Mouse (Mus musculus) frontal cortex, adult 2 months (tissue): ENCODE data around the gene Bex1. TPM values are rescaled to one million over a fixed set of nuclear protein-coding genes. Genes with fewer than 3 reads are reported as not detected.
"Not testable (repeated sequence)": the region's sequence is repeated elsewhere in the genome, so short reads cannot be mapped to it uniquely, and the experiment has no call there.

Experiments used
- DNase-seq, 2 experiments: peaks; one replicate each; pipeline ENCODE4 v3.0.0; 2022; ENCODE audit warnings: low spot score in 1 of 2; ENCODE audit errors: extremely low spot score in 1 of 2
- polyA plus RNA-seq: library from polyadenylated mRNA; depleted of rRNA; stranded (reverse); fragments of >200 nt; gene quantifications from 2 replicates; pipeline ENCODE4 v1.2.3, GENCODE M21; 2012; rRNA removed

Gene Bex1
- polyA plus RNA-seq, result 132 and 148 TPM in 2 replicates

GRCm38 (mm10) chrX:136214729-136215677, at the start of gene Bex1, which contains the start of gene Tceal7:
Gene Bex1, minus strand, starts transcription at chrX:136215513.
Gene Tceal7, plus strand, starts transcription at chrX:136214779.
- not testable (repeated sequence) for DNase-seq

- DNase-seq, result no peak
Measured at GRCm38 (mm10) chrX:136252023-136252729, 36.9 kb upstream of the Bex1 start.

GRCm38 (mm10) chrX:136249671-136250070, 34.4 kb upstream of the Bex1 start:
- no peak for DNase-seq

GRCm38 (mm10) chrX:136248811-136249210, 33.5 kb upstream of the Bex1 start:
- DNase-seq, result no peak

GRCm38 (mm10) chrX:136245521-136246071, 30.3 kb upstream of the Bex1 start:
- no peak for DNase-seq

- peak; percentile 40 to 74 for DNase-seq
Measured at GRCm38 (mm10) chrX:136244574-136245229, 29.4 kb upstream of the Bex1 start, which contains the start of gene Tceal9. Gene Tceal9, plus strand, starts transcription at chrX:136245079.

GRCm38 (mm10) chrX:136243181-136243580, 27.9 kb upstream of the Bex1 start:
- no peak for DNase-seq

GRCm38 (mm10) chrX:136238118-136238517, 22.8 kb upstream of the Bex1 start:
- peak in 1 of 2 experiments; percentile 69 for DNase-seq

- DNase-seq, result no peak
Measured at GRCm38 (mm10) chrX:136227768-136228167, 12.5 kb upstream of the Bex1 start.

- no peak for DNase-seq
Measured at GRCm38 (mm10) chrX:136223714-136224113, 8.4 kb upstream of the Bex1 start.

- no peak for DNase-seq
Measured at GRCm38 (mm10) chrX:136216303-136216702, 990 bp upstream of the Bex1 start.

GRCm38 (mm10) chrX:136213396-136213795, 1.9 kb downstream of the Bex1 start:
- no peak for DNase-seq

- no peak for DNase-seq
Measured at GRCm38 (mm10) chrX:136204406-136204805, 10.9 kb downstream of the Bex1 start.

- DNase-seq, result peak; percentile 40 to 70
Measured at GRCm38 (mm10) chrX:136203664-136204066, 11.6 kb downstream of the Bex1 start, which contains the start of gene Tceal5. Gene Tceal5, minus strand, starts transcription at chrX:136203876.

- no peak for DNase-seq
Measured at GRCm38 (mm10) chrX:136203257-136203656, 12.1 kb downstream of the Bex1 start.

GRCm38 (mm10) chrX:136196873-136197272, 18.4 kb downstream of the Bex1 start:
- peak in 1 of 2 experiments; percentile 52 for DNase-seq

- DNase-seq, result no peak
Measured at GRCm38 (mm10) chrX:136195193-136195944, 19.9 kb downstream of the Bex1 start.

GRCm38 (mm10) chrX:136183107-136183506, 32.2 kb downstream of the Bex1 start:
- no peak for DNase-seq

GRCm38 (mm10) chrX:136180897-136181553, 34.3 kb downstream of the Bex1 start:
- no peak for DNase-seq
